Mouse (Mus musculus) MEL (cell line): ENCODE measurements at regions not wholly inside any gene's neighbourhood (a gene's known extent, or its start where the extent isn't known, plus 50 kb on each side); places are given as distances from the start of the nearest gene placed in this dataset.
"Not testable (repeated sequence)": the region's sequence is repeated elsewhere in the genome, so short reads cannot be mapped to it uniquely, and the experiment has no call there.

ENCODE experiments used
- DNase-seq: peaks from one replicate; pipeline ENCODE4 v3.0.0; 2011; ENCODE audit warnings: low read depth, low spot score
- H3K27ac ChIP-seq: 2 replicates; pipeline ENCODE4 v1.5.1; 2012; ENCODE audit warnings: low read depth, mild to moderate bottlenecking, control low read depth, low read length, moderate library complexity; ENCODE audit not compliant: control insufficient read depth
- H3K27me3 ChIP-seq, 2 experiments: fragments of 150-350 bp in 1 of 2; sonication (generic) in 1 of 2; 2 replicates each; pipeline ENCODE4 v1.6.1; 2012; ENCODE audit warnings: low read length in 2 of 2, mild to moderate bottlenecking in 2 of 2, improper control_type of control experiment in 1 of 2, moderate library complexity in 1 of 2; ENCODE audit not compliant: insufficient read depth in 2 of 2, control insufficient read depth in 1 of 2
- H3K36me3 ChIP-seq, 2 experiments: 2 replicates each; pipeline ENCODE4 v1.6.1; 2012 to 2014; ENCODE audit warnings: low read length in 2 of 2, improper control_type of control experiment in 1 of 2, inconsistent platforms in 1 of 2, mild to moderate bottlenecking in 1 of 2; ENCODE audit not compliant: insufficient read depth in 2 of 2, control insufficient read depth in 1 of 2
- H3K4me1 ChIP-seq, 2 experiments: fragments of 150-350 bp in 1 of 2; sonication (generic) in 1 of 2; 2 replicates each; pipeline ENCODE4 v1.6.1; 2012; ENCODE audit warnings: low read length in 2 of 2, improper control_type of control experiment in 1 of 2, mild to moderate bottlenecking in 1 of 2; ENCODE audit not compliant: insufficient read depth in 2 of 2, control insufficient read depth in 1 of 2
- H3K4me3 ChIP-seq, 2 experiments: fragments of 150-350 bp in 1 of 2; sonication (generic) in 1 of 2; 2 replicates each; pipeline ENCODE4 v1.5.1; 2012; ENCODE audit warnings: low read depth in 2 of 2, low read length in 2 of 2, mild to moderate bottlenecking in 2 of 2, moderate library complexity in 2 of 2, control low read depth in 1 of 2, improper control_type of control experiment in 1 of 2; ENCODE audit not compliant: control insufficient read depth in 1 of 2, insufficient read depth in 1 of 2
- H3K79me2 ChIP-seq: 2 replicates; pipeline ENCODE4 v1.6.1; 2012; ENCODE audit warnings: mild to moderate bottlenecking, low read length, moderate library complexity; ENCODE audit not compliant: control insufficient read depth, poor library complexity, insufficient read depth
- H3K9ac ChIP-seq: 2 replicates; pipeline ENCODE4 v1.6.1; 2012; ENCODE audit warnings: low read depth, mild to moderate bottlenecking, control low read depth, low read length, moderate library complexity; ENCODE audit not compliant: control insufficient read depth, poor library complexity, severe bottlenecking
- H3K9me3 ChIP-seq: fragments of 150-350 bp; sonication (generic); replicated peaks from 2 replicates; pipeline ENCODE4 v1.6.1; 2012; ENCODE audit warnings: mild to moderate bottlenecking, low read length, improper control_type of control experiment, moderate library complexity; ENCODE audit not compliant: insufficient read depth
- ZNF384 ChIP-seq: IDR thresholded peaks from 2 replicates; pipeline ENCODE4 v1.6.1; 2012; ENCODE audit warnings: low read depth, mild to moderate bottlenecking, inconsistent platforms, low read length, improper control_type of control experiment

DNA sequence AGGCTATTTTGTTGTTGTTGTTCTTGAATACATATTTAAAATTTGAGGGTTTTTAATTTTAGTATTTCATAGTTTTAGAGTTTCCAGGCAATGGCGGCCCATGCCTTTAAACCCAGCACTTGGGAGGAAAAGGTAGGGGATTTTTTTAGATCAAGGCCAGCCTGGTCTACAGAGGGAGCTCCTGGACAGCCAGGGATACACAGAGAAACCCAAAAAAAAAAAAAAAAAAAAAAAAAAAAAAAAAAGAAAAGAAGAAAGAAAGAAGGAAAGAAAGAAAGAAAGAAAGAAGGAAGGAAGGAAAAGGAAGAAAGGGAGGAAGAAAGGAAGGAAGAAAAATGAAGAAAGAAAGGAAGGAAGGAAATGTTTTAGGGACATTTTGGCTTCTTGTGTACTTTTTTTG lies 74.9 kb upstream of the Vmn2r121 start:
- not testable (repeated sequence) for H3K79me2 ChIP-seq, H3K9ac ChIP-seq, H3K27ac ChIP-seq, H3K4me1 ChIP-seq, H3K27me3 ChIP-seq, H3K4me3 ChIP-seq, DNase-seq, H3K36me3 ChIP-seq, H3K9me3 ChIP-seq
- peak; percentile 78 for TF ChIP-seq ZNF384
- TF ChIP-seq, all 39 proteins: peak for 1; not testable (repeated sequence) for 38
